Mouse (Mus musculus): Measurements from ENCODE around the gene Gm9922. TPM values are rescaled to one million over a fixed set of nuclear protein-coding genes. Genes with fewer than 3 reads are reported as not detected.

Gene Gm9922
- 0.27 and 0.36 TPM in 2 replicates for polyA plus RNA-seq (2012; rRNA removed)

GRCm38 (mm10) chr14:101729237-101729971 is at the start of gene Gm9922, which contains the start of gene Lmo7:
Gene Gm9922, minus strand, starts transcription at chr14:101729814.
Gene Lmo7, plus strand, starts transcription at chr14:101729957.

Other genes with a start within 250 kb of the Gm9922 start
- gene Tbc1d4, start 120.6 kb downstream of the Gm9922 start, polyA plus RNA-seq (2012; rRNA removed) = 7.0 and 9.0 TPM in 2 replicates
- 43.6 and 48.7 TPM in 2 replicates for gene Commd6, start 89.1 kb downstream of the Gm9922 start, polyA plus RNA-seq (2012; rRNA removed)
- 173 and 178 TPM in 2 replicates for gene Uchl3, start 75.8 kb downstream of the Gm9922 start, polyA plus RNA-seq (2012; rRNA removed)
- gene Lmo7, start 143 bp upstream of the Gm9922 start, polyA plus RNA-seq (2012; rRNA removed) = 17.3 and 18.8 TPM in 2 replicates